Mouse (Mus musculus) layer of hippocampus, postnatal 36 days (tissue): ENCODE data around the gene Gm5294. TPM values are rescaled to one million over a fixed set of nuclear protein-coding genes. Genes with fewer than 3 reads are reported as not detected.

Source experiments
- DNase-seq, 2 experiments: peaks; one replicate each; pipeline ENCODE4 v3.0.0; 2022
- total RNA-seq, 2 experiments: library from RNA; stranded (reverse); gene quantifications; 2 replicates each; pipeline ENCODE4 v1.2.3; 2021

The Gm5294 gene
- total RNA-seq, 2 experiments from 2014 or later: not detected

DNA sequence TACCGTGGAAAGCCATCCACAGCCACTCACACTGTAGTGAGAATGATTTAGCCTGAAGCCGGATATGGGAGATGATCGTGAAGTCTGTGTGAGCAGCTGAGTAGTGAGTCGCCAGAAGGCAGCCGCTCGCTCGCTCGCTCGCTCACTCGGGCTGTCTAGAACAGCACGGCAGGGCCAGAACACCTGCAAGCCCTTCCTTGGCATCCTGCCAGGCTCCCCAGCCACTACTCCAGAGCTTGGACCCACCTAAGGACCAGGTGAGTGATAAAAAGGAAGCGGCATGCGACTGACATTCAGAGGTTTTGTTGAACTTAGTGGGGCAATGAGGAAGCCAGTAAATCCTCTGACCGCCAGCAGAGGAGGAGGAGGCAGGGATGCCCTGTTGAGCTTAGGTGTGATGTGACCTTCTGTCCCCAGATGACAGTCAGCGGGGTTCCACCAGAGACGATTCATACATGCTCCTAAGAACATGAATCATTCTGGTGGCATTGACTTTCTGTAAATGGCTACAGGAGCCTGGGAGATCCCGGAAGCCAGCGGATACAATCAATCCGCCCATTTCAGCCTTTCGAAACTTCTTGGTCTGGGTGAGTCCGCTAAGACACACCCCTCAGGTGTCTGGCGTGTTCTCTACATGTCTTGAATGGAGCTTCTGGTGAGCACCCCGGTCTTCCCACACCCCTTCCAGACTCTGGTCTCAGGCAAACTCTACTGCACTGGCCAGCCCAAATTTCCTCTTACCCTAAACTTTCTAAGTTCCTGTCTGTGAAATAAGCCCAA lies 30.0 kb downstream of the Gm5294 start:
- DNase-seq: no peak

DNA sequence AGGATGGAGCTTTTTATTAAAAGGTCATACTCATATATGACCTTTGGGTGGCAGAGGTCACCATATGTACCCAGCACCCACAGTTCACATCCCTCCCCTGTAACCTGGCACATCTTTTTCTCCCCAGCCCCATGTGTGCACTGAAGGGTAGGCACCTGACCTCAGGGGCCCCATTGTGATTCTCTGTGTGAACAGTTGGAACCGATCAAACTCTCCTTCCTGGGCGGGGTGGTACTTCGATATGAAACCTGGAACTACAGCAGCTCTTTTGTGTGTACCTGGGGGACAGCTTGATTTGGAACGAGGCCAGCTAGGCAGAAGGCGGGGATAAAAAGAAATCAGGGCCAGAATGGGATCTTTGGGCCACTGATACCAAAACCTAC lies 30.6 kb downstream of the Gm5294 start:
- DNase-seq: no peak

DNA sequence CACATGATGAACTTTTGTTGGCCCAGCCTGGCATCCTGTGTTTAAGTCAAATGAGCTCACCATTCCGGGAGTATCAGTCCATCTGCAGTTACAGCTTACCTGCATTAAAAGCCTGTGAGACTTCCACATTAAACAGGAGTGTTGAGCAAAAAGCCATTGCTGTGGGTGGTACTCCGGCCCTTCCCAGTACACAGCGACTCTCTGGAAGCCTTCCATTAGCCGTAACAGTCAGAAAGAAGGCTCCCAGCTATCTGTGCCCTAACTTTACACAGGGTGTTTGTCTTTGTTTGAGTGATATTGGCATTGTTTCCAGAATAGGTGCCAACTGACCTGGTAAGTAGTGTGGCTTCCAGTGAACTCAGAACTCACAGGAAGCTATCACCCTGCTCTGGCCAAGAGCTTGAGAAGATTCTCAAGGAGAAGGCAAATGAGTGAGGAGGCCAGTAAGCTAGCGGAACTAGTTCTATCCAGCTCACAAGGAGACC lies 31.5 kb downstream of the Gm5294 start:
- no peak for DNase-seq

DNA sequence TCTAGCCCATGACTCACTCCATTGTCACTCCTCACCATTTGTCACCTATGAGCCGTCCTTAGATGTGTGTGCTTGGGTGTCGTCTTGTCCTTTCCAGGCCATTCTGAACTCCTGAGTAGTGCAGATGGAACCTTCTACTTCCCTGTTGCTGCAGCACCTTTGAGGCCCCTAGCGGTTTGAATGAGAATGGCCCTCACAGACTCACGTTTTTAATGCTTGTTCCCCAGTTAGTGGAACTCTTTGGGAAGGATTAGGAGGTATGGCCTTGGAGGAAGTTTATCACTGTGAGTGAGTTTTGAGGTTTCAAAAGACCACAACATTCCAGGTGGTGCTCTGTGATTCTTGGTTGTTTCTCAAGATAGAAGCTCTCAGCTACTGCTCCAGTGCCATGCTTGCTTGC lies 32.3 kb downstream of the Gm5294 start:
- no peak for DNase-seq

DNA sequence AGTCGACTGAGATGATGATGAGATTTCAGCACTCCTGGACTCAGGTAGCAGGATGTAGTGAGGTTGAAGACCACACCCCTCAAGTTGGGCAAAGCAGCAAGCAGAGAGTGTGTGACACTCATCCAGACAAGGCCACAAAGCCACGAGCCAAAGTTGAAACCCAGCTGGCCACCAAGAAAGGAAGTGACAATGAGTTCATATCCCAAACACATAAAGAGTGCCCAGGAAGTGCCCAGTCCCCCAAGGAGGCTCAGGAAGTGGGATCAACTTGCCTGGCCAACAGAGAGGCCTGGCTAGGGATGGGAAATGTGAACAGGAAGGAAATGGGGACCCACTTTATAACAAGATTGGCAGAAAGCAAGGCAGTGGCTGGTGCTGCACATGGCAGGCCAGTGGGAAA lies 33.5 kb downstream of the Gm5294 start:
- DNase-seq: no peak

DNA sequence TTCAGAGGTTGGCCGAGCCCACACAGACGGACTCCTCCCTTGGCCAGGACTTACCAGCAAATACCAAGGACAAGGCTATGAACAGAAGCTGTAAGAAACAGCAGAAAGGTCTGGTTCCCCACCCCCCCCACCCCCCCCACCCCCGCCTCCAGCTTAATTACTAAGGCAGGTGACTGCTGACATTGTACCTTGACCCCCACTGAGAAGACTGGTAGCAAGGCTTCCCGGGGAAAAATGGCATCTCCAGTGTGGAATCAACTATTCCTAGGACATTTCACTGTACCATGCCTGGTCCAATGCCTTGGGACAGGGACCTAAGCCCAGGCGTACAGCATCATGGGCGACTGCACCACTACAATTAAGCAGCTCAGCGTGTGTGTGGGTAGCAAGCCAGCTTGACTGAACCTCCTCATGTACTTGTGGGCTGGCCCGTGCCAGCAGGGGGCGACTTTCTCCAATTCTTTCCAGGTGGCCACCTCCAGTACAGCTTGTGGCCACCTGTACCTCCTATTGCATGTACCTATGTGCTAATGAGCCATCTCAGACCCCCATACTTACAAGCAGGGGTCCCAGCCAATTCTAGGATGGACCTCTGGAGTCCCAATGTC lies 37.2 kb downstream of the Gm5294 start:
- DNase-seq: peak; percentile 75 to 78

DNA sequence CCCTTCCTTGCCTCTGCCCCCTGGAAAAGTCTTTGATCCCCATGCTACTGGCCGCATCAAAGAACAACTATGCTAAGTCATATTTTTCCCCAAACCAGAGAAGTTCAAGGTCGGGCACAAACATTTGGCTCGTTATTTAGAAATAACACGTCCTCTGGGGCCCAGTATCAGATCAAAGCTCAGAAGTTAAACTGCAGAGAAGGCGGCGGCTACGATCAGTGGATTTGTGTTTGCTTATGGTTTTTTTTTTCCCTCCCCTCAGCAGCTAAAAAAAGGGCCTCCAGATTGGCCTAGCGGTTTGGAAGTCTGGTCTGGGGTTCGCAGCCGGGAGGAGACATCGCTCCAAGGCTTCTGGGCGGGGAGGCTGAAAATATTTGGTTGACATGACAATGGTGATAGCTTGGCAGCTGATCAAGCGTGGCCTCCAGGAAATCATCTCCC lies 38.0 kb downstream of the Gm5294 start:
- DNase-seq: no peak

DNA sequence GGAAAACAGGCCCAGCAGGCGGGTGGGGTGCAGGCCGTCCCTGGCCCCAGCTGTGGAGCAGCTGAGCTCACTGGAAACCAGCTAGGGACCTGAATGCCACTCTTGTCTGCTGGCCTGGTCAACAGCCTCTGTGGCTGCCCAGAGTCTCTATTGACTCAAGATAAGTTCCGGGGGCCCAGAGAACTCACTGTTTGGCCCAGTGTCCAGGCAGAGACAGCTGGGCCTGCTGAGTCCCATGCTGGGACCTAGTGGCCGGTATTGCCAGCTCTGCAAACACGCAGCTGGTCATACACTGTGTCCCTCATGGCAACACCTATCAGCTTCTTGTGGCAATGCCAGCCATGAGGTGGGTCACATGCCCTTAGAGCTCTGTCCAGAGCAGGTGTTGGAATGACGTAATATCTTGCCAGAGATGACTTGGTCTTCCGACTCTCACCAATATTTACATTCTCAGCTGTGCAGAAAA lies 43.8 kb downstream of the Gm5294 start:
- DNase-seq: peak; percentile 46 to 53

DNA sequence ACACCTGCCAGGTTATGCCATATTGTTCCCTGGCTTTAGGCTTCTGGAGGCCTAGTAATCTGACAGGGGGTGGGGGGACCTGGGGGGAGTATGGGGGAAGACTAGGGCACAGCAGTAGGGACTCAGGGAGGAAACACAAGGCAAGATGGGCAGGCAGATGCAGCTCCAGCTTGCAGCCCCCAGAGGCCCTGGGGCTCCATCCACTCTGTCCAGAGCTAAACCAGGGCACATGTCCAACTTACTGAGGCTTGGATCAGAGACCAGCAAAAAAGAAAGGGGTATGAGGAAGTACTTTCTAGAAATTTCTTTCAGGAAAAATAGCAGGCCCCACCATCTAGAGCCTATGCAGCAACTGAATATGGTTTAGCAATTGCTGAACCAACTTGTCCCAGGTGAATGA lies 44.3 kb downstream of the Gm5294 start:
- no peak for DNase-seq

DNA sequence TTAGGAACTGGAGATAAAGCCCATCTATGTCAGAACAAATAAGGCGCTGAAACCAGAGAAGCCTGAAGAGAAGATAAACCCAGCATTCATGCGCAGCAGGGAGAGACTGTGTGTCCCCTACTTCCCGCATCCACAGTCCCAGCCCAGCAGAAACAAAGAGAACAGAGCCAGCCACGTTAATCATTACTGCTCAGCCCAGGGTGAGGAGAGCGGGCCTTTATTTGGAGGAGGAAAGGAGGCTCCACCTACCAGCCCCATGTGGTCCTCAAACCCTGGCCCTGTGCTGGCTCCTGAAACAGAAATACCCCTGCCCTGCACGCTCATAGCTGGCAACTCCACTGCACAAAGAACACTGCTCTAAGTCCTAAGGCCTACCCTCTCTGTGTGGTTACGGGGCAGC lies 45.0 kb downstream of the Gm5294 start:
- DNase-seq: no peak

DNA sequence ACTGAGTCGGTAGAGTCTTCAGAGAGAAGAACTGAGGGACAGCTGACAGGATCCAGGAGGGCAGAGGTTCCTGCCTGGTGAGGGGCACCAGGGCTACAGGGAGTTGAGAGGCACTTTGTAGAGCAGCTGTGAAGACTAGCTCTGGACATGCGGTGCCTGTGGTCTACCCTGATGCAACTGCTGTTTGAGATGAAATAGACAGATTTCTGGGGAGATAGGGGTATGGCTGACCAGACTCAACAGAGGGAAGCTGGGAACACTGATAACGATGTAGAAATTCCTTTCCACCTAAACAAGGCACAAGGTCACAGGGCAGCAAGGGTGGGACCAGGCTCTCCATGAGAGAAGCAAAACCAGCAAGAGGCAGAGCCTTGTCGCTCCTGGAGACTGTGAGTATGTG lies 45.8 kb downstream of the Gm5294 start:
- no peak for DNase-seq

Other genes starting within 250 kb of the Gm5294 start
- gene Zfp68, start 200.3 kb upstream of the Gm5294 start, total RNA-seq: 10 to 100 TPM; 34.2 to 34.9 TPM
- gene A430033K04Rik, start 197.2 kb upstream of the Gm5294 start, total RNA-seq: 10 to 100 TPM; 15.0 to 17.9 TPM
- 10 to 100 TPM; 29.1 to 30.3 TPM for gene Fam20c, start 65.6 kb upstream of the Gm5294 start, total RNA-seq
- 10 to 100 TPM; 36.1 to 40.8 TPM for gene Pdgfa, start 177.3 kb downstream of the Gm5294 start, total RNA-seq